Mouse (Mus musculus): ENCODE measurements around the gene Omt2b.
"Not testable (repeated sequence)": the region's sequence is repeated elsewhere in the genome, so short reads cannot be mapped to it uniquely, and the experiment has no call there.

The Omt2b gene

DNA sequence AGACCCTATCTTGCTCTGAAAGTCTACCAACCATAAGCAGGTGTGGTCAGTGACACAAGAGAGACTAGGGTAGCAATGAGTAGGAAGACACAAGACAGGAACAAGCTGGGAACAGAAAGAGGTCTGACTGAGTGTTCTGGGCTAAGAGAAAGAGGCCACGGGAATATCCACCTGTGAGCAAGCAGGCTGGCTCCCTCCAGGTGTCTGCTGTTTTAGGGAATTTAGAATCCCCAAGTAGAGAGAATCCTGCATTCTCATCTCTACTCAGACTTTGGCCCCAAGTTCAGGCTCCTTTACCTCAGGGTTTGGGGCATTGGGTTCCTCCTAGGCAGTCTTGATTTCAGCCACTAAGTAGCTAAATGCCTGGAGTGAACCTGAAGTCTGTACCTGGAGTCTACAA lies at the start of gene Omt2b:
Gene Omt2b (plus strand): TSS at position 301 of the 400 bp plus-strand sequence.
- DNase-seq (ENCODE audit: low read depth, low spot score) = not testable (repeated sequence)

- DNase-seq (ENCODE audit: low read depth, low spot score) = not testable (repeated sequence)
Measured at GRCm38 (mm10) chr9:78282002-78282711, 45.2 kb upstream of the Omt2b start.

DNA sequence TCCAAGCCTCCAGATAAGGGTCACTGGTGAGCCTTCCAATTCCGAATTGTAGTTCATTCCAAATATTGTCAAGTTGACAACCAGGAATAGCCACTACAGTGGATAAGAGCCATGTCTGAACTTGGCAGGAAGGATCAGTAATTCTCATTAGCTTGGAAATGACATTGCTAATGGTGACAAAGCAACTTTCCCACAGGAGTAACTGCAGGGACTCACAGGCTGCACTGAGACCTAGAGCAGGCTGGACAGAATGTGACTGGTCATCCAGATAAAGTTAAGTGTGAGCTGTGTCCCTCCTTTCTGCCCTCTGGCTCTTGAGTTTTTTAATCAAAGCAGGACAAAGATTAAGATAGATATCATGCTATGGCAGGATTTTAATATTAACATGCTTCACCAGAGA lies 38.3 kb upstream of the Omt2b start:
- not testable (repeated sequence) for DNase-seq (ENCODE audit: low read depth, low spot score)

GRCm38 (mm10) chr9:78289723-78290122 lies 37.7 kb upstream of the Omt2b start, which contains the start of gene Gm10639:
Gene Gm10639, plus strand, starts transcription at chr9:78289923.
- not testable (repeated sequence) for DNase-seq (ENCODE audit: low read depth, low spot score)

- DNase-seq (ENCODE audit: low read depth, low spot score) = not testable (repeated sequence)
Measured at GRCm38 (mm10) chr9:78292462-78292861, 34.9 kb upstream of the Omt2b start.

DNA sequence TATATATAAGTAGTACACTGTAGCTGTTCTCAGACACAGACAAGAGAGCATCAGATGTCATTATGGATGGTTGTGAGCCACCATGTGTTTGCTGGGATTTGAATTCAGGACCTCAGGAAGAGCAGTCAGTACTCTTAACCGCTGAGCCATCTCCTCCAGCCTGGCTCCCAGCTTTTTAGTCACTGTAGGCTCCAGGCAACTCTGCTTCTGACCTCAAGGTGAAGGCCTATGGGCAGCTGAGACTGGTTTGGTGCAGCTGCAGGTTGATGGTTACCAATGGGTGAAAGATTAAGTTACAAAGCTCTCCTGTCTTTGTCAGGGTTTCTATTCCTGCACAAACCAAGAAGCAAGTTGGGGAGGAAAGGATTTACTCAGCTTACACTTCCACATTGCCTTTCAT lies 33.7 kb upstream of the Omt2b start:
- DNase-seq (ENCODE audit: low read depth, low spot score) = not testable (repeated sequence)

DNA sequence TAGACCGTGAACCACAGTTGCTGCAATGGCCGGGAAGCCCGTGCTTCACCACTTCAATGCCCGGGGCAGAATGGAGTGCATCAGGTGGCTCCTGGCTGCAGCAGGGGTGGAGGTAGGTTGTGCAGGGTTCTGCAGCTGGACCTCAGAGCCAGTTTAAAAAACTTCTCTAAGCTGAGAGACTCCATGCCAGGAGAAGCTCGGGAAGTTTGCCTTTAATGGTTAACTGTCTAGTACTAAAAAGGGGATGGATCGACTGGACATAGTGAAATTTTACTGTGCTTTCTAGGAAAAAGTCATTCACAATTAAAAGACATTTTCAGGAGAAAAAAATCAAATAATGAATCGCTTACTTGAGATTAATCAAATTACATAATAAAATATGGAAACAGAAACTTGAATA lies 32.6 kb upstream of the Omt2b start:
- not testable (repeated sequence) for DNase-seq (ENCODE audit: low read depth, low spot score)

- DNase-seq (ENCODE audit: low read depth, low spot score) = peak; percentile 33
Measured at GRCm38 (mm10) chr9:78296089-78296488, 31.3 kb upstream of the Omt2b start.

GRCm38 (mm10) chr9:78298232-78298631 lies 29.2 kb upstream of the Omt2b start:
- DNase-seq (ENCODE audit: low read depth, low spot score) = no peak

GRCm38 (mm10) chr9:78299143-78299542 lies 28.2 kb upstream of the Omt2b start:
- DNase-seq (ENCODE audit: low read depth, low spot score) = not testable (repeated sequence)

DNA sequence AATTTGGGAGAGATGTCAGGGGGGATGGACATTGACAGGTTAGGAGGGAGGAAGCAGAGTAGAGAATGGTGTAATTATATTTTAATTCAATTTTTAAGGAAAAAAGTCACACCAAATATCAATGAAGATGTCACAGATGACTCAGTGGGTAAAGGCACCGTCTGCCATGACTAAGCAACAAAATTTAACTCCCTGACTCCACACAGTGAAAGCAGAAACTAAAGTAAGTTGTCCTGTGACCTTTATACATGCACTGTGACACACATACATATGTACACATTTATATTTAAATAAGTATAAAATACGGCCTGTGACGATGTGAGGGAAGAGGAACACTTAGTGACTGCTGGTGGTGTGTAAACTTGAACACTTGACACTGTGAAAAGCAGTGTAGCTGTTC lies 19.3 kb upstream of the Omt2b start:
- not testable (repeated sequence) for DNase-seq (ENCODE audit: low read depth, low spot score)

GRCm38 (mm10) chr9:78314696-78315095 lies 12.7 kb upstream of the Omt2b start, which contains the start of gene Omt2a:
Gene Omt2a, minus strand, starts transcription at chr9:78314796.
- no peak for DNase-seq (ENCODE audit: low read depth, low spot score)

DNA sequence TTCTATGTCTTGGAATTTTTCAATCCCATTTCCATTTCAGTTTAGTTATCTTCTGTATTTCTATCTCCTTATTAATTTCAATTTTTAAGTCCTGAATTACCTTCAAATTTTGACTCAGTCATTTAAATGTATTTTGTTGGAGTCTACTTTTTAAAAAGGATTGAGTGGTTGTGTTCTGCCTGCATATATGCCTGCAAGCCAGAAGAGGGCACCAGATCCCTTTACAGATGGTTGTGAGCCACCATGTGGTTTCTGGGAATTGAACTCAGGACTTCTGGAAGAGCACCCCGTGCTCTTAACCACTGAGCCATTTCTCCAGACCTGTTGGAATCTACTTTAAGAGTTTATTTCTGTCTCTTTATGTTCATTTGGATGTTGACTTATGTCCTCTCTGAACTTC lies 7.9 kb upstream of the Omt2b start:
- DNase-seq (ENCODE audit: low read depth, low spot score) = no peak

DNA sequence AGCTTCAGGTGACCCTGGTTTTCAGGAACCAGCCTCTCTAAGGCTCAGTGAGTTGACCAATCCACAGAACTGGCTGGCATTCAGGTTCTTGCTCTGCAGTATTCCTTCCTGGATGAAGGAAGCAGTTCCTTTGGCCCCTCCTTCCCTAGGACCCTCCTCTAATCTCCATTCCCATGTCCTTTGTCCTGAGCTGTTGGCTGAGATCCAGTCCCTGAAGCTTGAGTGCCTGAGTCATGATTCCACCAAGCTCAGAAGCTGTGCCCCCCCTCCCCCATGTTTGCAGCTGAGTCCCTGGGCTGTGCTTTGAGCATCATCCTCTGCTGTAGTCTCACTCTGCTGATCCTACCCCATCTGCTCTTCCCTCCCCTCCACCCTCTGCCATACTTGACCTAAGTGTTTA lies 9.7 kb downstream of the Omt2b start:
- DNase-seq (ENCODE audit: low read depth, low spot score) = not testable (repeated sequence)

DNA sequence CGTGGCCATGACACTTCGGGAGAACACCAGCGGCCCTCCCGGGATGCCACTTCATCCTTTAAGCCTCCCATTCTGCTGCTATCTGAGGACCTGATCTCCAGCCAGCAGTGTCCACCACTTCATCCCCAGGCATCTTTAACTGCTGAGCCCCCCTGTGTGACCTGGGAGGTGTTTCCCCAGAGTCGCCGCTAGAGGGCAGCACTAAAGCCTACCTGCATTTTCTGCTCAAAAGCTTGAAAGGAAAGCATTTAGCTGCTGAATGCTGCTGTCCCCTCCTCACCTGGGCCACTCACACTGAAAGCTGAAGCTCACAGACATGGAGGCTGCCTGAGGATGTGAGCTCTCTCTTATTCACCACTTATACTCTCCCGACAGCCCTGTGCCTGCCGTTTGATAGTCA lies 12.9 kb downstream of the Omt2b start:
- DNase-seq (ENCODE audit: low read depth, low spot score) = peak; percentile 24

DNA sequence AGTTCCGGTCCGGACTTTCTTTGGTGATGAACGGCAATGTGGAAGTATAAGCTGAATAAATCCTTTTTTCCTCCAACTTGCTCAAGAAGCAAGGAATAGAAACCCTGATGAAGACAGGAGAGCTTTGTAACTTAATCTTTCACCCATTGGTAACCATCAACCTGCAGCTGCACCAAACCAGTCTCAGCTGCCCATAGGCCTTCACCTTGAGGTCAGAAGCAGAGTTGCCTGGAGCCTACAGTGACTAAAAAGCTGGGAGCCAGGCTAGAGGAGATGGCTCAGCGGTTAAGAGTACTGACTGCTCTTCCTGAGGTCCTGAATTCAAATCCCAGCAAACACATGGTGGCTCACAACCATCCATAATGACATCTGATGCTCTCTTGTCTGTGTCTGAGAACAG lies 15.1 kb downstream of the Omt2b start:
- DNase-seq (ENCODE audit: low read depth, low spot score) = not testable (repeated sequence)

DNA sequence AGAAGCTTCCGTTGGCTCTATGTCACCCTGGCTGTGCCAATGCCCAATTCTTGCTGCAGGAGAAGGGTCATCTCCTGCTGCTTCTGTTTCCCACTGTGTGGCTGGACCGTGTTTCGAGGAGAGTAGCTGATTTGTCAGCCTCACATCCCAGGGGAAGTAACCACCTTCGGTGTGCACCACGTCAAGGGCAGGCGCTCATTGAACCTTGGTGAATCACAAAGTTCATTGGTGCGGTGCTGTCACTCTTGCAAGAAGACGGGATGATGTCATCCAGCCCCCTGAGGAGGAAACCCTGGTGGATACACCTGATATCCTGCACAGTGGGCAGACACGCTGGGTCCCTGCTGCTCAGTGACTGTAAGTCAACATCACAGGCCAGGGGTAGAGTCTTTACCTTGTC lies 15.7 kb downstream of the Omt2b start:
- DNase-seq (ENCODE audit: low read depth, low spot score) = not testable (repeated sequence)

GRCm38 (mm10) chr9:78345235-78345634 lies 17.8 kb downstream of the Omt2b start:
- DNase-seq (ENCODE audit: low read depth, low spot score) = not testable (repeated sequence)

DNA sequence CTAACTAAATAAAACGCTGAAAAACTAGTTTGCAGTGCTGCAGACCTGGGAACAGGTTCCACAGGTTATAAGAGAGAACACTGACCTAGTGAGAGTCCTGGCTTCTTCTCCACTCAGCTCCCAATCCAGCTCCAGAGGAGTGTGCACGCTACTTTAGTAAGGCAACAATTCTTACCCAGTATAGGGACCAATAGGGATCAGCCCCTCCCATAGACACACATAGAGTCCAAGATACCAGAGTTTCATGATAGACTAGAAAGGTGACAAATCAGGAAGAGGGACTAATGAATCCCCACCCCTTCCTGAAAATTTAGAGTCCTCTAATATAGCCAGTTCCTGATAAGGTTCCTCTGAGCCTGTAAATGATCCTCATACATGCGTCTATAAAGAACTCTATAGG lies 19.6 kb downstream of the Omt2b start:
- no peak for DNase-seq (ENCODE audit: low read depth, low spot score)

DNA sequence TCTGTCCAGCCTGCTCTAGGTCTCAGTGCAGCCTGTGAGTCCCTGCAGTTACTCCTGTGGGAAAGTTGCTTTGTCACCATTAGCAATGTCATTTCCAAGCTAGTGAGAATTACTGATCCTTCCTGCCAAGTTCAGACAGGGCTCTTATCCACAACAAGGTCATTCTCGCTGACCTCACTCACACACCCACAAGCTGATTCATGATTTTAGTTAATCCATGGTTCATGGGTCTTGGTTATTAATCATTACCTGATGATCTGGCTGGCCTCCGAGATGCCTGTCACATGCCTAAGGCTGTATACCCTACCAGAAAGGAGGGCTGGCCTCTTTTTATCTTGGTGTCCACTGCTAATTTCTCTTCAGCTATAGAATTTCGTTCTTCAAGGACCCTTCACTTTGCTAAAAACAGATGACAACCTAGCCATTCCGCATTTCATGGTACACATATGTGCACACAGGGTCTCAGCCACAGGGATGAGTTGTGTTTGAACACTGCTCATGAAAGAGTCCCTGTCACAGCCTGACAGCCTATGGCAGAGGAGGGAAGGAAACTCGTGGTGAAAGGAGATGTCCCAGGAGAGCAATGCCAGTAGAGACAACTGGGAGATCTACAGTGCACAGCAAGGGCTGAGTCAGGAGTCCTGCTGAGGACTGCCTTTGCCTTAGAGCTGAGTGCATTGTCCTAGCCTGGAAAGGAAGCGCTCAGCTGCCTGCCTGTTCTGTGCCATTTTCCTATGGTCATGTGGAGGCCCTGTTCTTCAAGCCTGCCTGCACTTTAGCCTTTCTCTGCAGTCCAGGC lies 21.0 kb downstream of the Omt2b start:
- DNase-seq (ENCODE audit: low read depth, low spot score) = not testable (repeated sequence)

GRCm38 (mm10) chr9:78349141-78349540 lies 21.8 kb downstream of the Omt2b start:
- not testable (repeated sequence) for DNase-seq (ENCODE audit: low read depth, low spot score)

- not testable (repeated sequence) for DNase-seq (ENCODE audit: low read depth, low spot score)
Measured at GRCm38 (mm10) chr9:78350007-78350406, 22.6 kb downstream of the Omt2b start.

All from retina, postnatal 7 days (tissue).